Mouse (Mus musculus): Measurements from ENCODE around the gene Cox14. TPM values are rescaled to one million over a fixed set of nuclear protein-coding genes. Genes with fewer than 3 reads are reported as not detected.

Gene Cox14
- total and polyA plus RNA-seq, 3 experiments = 113 to 125 TPM; not detected in 1

DNA sequence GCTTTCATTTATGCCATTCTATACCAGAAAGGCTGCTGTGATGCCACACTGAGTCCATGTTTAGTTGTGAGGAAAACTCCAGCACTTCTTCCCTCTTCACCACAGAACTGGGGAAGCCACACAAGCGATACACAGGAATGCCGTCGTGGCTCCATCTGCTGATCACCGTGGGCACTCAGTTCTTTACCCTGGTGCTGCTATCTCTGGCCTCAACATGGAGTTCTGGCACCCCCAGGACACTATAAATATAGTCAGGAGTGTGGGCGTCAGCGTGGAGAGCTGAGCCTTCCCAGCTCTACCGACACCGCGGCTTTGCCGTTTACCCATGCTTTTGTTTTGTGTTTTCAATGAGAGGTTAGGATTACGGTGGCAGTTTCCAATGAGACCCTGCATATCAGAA, 11.3 kb downstream of the Cox14 start:
- no peak overlapping the region for H3K27ac ChIP-seq (ENCODE audit: control insufficient read depth, low read depth, low read length)
- no peaks in the 10 kb centered on the region for H3K79me2 ChIP-seq (ENCODE audit: control insufficient read depth, insufficient read depth, low read length, poor library complexity)
- H3K9ac ChIP-seq (ENCODE audit: control insufficient read depth, low read depth, low read length, poor library complexity, severe bottlenecking) = no peak overlapping the region
- no peaks in the 10 kb centered on the region for H3K27me3 ChIP-seq (ENCODE audit: control insufficient read depth in 1 of 2, insufficient read depth in 2 of 2, low read length in 2 of 2)
- H3K36me3 ChIP-seq (ENCODE audit: control insufficient read depth in 1 of 2, insufficient read depth in 2 of 2, low read length in 2 of 2) = no peaks in the 10 kb centered on the region; a peak in 1 of 4 replicates
- H3K4me1 ChIP-seq (ENCODE audit: control insufficient read depth in 1 of 2, insufficient read depth in 2 of 2, low read length in 2 of 2) = no peaks in the 10 kb centered on the region
- no peak for DNase-seq (ENCODE audit: low read depth, low spot score)
- TF ChIP-seq NELFE (IDR thresholded peaks at IDR 0.05; ENCODE audit: low read depth, low read length) (no peak), ZMIZ1 (IDR thresholded peaks at IDR 0.05; ENCODE audit: low read depth, low read length) (no peak), MAZ (IDR thresholded peaks at IDR 0.05; ENCODE audit: low read depth, low read length) (no peak), MAFK (IDR thresholded peaks at IDR 0.05; ENCODE audit: borderline replicate concordance, low read depth, low read length) (no peak)
- no peaks in the 10 kb centered on the region for H3K9me3 ChIP-seq (replicated peaks; ENCODE audit: insufficient read depth, low read length)
- H3K4me3 ChIP-seq (ENCODE audit: control insufficient read depth in 1 of 2, insufficient read depth in 1 of 2, low read depth in 2 of 2, low read length in 2 of 2) = no peak overlapping the region

DNA sequence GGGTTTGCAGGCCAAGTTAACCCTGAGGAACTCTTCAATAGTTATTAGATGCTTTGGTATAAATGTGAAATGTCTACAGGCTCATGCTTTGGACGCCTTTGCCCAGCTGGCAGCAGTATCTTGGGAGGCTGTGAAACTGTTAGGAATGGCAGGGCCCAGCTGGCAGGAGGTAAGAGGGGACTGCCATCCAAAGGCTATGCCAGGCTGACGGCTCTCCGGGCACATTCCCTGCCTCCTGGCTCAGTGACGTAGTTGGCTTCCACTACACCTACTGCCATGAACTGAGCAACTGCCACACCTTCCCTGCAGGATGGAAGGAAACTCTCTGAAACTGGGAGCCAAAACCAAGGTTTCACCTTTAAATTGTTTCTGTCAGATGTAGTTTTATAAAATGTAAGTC, 14.8 kb downstream of the Cox14 start:
- TF ChIP-seq ZKSCAN1 (IDR thresholded peaks at IDR 0.05; ENCODE audit: low read depth, low read length) (no peak), ZMIZ1 (IDR thresholded peaks at IDR 0.05; ENCODE audit: low read depth, low read length) (no peak), RCOR1 (IDR thresholded peaks at IDR 0.05; ENCODE audit: low read depth, low read length) (no peak), CTCF (IDR thresholded peaks at IDR 0.05 in 2 of 3, conservative IDR thresholded peaks at IDR 0.05 in 1 of 3; ENCODE audit: control insufficient read depth in 1 of 3, insufficient read depth in 1 of 3, low read depth in 2 of 3, low read length in 3 of 3, poor library complexity in 1 of 3, severe bottlenecking in 1 of 3) (no peak), MEF2A (IDR thresholded peaks at IDR 0.05; ENCODE audit: extremely low read depth, insufficient replicate concordance, low read depth, low read length, poor library complexity, severe bottlenecking) (no peak), KAT2A (conservative IDR thresholded peaks at IDR 0.05; ENCODE audit: low read depth, low read length) (no peak), MAX (IDR thresholded peaks at IDR 0.05; ENCODE audit: low read length) (no peak), POLR2AphosphoS2 (IDR thresholded peaks at IDR 0.05; ENCODE audit: low read length) (no peak), ETS1 (IDR thresholded peaks at IDR 0.05; ENCODE audit: low read depth, low read length) (no peak)
- no peak for DNase-seq (ENCODE audit: low read depth, low spot score)
- no peak overlapping the region for H3K4me3 ChIP-seq (ENCODE audit: control insufficient read depth in 1 of 2, insufficient read depth in 1 of 2, low read depth in 2 of 2, low read length in 2 of 2)
- no peaks in the 10 kb centered on the region for H3K27me3 ChIP-seq (ENCODE audit: control insufficient read depth in 1 of 2, insufficient read depth in 2 of 2, low read length in 2 of 2)
- H3K9ac ChIP-seq (ENCODE audit: control insufficient read depth, low read depth, low read length, poor library complexity, severe bottlenecking) = no peak overlapping the region
- no peaks in the 10 kb centered on the region; a peak in 1 of 4 replicates for H3K36me3 ChIP-seq (ENCODE audit: control insufficient read depth in 1 of 2, insufficient read depth in 2 of 2, low read length in 2 of 2)
- H3K27ac ChIP-seq (ENCODE audit: control insufficient read depth, low read depth, low read length) = no peak overlapping the region
- H3K9me3 ChIP-seq (replicated peaks; ENCODE audit: insufficient read depth, low read length) = no peaks in the 10 kb centered on the region
- H3K79me2 ChIP-seq (ENCODE audit: control insufficient read depth, insufficient read depth, low read length, poor library complexity) = no peaks in the 10 kb centered on the region
- H3K4me1 ChIP-seq (ENCODE audit: control insufficient read depth in 1 of 2, insufficient read depth in 2 of 2, low read length in 2 of 2) = no peaks in the 10 kb centered on the region

DNA sequence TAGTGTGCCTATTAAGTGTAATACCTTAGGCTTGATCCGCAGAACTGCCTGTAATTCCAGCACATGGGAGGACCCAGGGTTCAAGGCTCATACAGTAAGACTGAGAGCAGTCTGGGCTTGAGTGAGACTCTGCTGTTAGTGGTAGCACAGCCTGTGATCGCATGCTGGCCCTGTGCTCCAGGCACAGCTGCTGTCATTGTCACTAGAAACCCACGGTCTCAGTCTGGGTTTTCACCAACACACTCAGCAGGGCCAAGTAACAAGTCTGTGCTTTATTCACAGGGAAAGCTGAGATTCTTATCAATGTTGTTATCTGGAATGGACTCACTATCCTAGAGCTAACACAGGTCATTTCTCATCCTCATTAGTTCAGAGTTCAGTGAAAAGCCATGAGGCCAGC, 28.8 kb downstream of the Cox14 start:
- Histone ChIP-seq H3K9me3 (replicated peaks; ENCODE audit: insufficient read depth, low read length) (no peaks in the 10 kb centered on the region), H3K27me3 (ENCODE audit: control insufficient read depth in 1 of 2, insufficient read depth in 2 of 2, low read length in 2 of 2) (no peaks in the 10 kb centered on the region), H3K36me3 (ENCODE audit: control insufficient read depth in 1 of 2, insufficient read depth in 2 of 2, low read length in 2 of 2) (no peaks in the 10 kb centered on the region), H3K4me3 (ENCODE audit: control insufficient read depth in 1 of 2, insufficient read depth in 1 of 2, low read depth in 2 of 2, low read length in 2 of 2) (no peak overlapping the region), H3K79me2 (ENCODE audit: control insufficient read depth, insufficient read depth, low read length, poor library complexity) (no peaks in the 10 kb centered on the region), H3K4me1 (ENCODE audit: control insufficient read depth in 1 of 2, insufficient read depth in 2 of 2, low read length in 2 of 2) (no peaks in the 10 kb centered on the region), H3K27ac (ENCODE audit: control insufficient read depth, low read depth, low read length) (no peak overlapping the region), H3K9ac (ENCODE audit: control insufficient read depth, low read depth, low read length, poor library complexity, severe bottlenecking) (no peak overlapping the region)
- TF ChIP-seq CTCF (IDR thresholded peaks at IDR 0.05 in 2 of 3, conservative IDR thresholded peaks at IDR 0.05 in 1 of 3; ENCODE audit: control insufficient read depth in 1 of 3, insufficient read depth in 1 of 3, low read depth in 2 of 3, low read length in 3 of 3, poor library complexity in 1 of 3, severe bottlenecking in 1 of 3) (no peak), SIN3A (IDR thresholded peaks at IDR 0.05; ENCODE audit: low read length) (no peak), ZMIZ1 (IDR thresholded peaks at IDR 0.05; ENCODE audit: low read depth, low read length) (no peak), TCF12 (IDR thresholded peaks at IDR 0.05; ENCODE audit: low read depth, low read length) (no peak), ELF1 (IDR thresholded peaks at IDR 0.05; ENCODE audit: low read depth, low read length) (no peak), TAL1 (IDR thresholded peaks at IDR 0.05; ENCODE audit: low read length) (no peak), JUND (IDR thresholded peaks at IDR 0.05; ENCODE audit: low read depth, low read length) (no peak), E2F4 (IDR thresholded peaks at IDR 0.05; ENCODE audit: borderline replicate concordance, low read depth, low read length) (no peak)
- no peak for DNase-seq (ENCODE audit: low read depth, low spot score)

All from MEL (cell line).